21 mouse cellular contexts compared by ENCODE assay signal in the genomic region with DNA sequence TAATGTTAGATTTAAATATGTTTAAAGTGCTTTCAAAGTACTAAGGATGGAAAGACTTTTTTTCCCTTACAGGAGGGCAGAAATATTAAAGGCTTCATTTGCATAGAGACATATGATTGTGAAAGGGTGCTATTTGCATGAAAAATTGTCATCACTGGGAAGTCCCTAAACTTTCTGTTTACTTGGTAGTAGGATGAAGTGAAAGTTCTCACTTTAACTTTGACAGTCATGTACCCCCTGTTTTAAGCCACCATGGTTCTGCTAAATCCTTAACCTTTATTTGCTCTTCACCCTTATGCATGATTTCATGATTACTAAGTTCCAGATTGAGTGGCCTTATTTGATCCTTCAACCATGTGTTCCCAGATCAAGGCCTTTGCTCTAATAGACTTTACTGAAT.
DNase-seq lines count a peak whose midpoint lies in the region; ATAC-seq and TF ChIP-seq lines count a peak whose summit lies in the region.
"Had no signal": no experiment of that assay in that cellular context is flagged by ENCODE, and none has a peak within 500 bp of the region (broad histone marks: within the 10 kb centered on the region; RNA-seq: fewer than 3 reads in every experiment).

No protein-coding gene starts in this region.

- no peaks in the 10 kb centered on the region for H3K79me2 ChIP-seq in liver, adult 2 months (ENCODE audit: control insufficient read depth, insufficient read depth, low read length)

- no peaks in the 10 kb centered on the region for H3K4me1 ChIP-seq in liver, adult 2 months (ENCODE audit: control insufficient read depth, insufficient read depth, low read length)
- H3K4me1 ChIP-seq in lung, adult 2 months (ENCODE audit: control insufficient read depth, insufficient read depth, low read length): no peaks in the 10 kb centered on the region
- H3K4me1 ChIP-seq: embryonic facial prominence, embryonic 13.5 days; forebrain, embryonic 12.5 days; heart, embryonic 12.5 days; hindbrain, embryonic 10.5 days had no signal

- H3K36me3 ChIP-seq in liver, adult 2 months (ENCODE audit: control insufficient read depth, insufficient read depth, low read length): no peaks in the 10 kb centered on the region
- H3K36me3 ChIP-seq: embryonic facial prominence, embryonic 13.5 days; forebrain, embryonic 12.5 days; heart, embryonic 12.5 days; hindbrain, embryonic 10.5 days had no signal

- no peak for TF ChIP-seq CTCF in liver, adult 2 months (IDR thresholded peaks at IDR 0.05; ENCODE audit: low read depth, low read length)
- no peak for TF ChIP-seq CTCF in lung, adult 2 months (IDR thresholded peaks at IDR 0.05; ENCODE audit: insufficient read depth, low read length)

- no peak overlapping the region for H3K9ac ChIP-seq in liver, adult 2 months (ENCODE audit: low read depth, low read length)
- H3K9ac ChIP-seq: embryonic facial prominence, embryonic 13.5 days; forebrain, embryonic 12.5 days; heart, embryonic 12.5 days; hindbrain, embryonic 14.5 days had no signal

- peak; percentile 2 for DNase-seq in liver, adult 2 months (ENCODE audit: extremely low read depth, low read depth, low spot score)
- DNase-seq in liver: no peak
- DNase-seq in CD4-positive helper T cell, adult 2 months (ENCODE audit: low read depth, low spot score): peak; percentile 13
- no peak for DNase-seq in right cerebral cortex, postnatal 25 days
- no peak for DNase-seq in lung, adult 2 months
- no peak for DNase-seq in heart, adult 18-20 months
- DNase-seq: adrenal gland, adult 2 months; adrenal gland, postnatal 25 days; cerebellum, adult 18-20 months; cerebellum, adult 9-11 months; cerebellum, postnatal 36 days; gastrocnemius, postnatal 10 days had no signal

- ATAC-seq in activated CD4-positive, CD25-positive, alpha-beta regulatory T cell, adult 4 months: peak; percentile 65
- peak; percentile 88 for ATAC-seq in monocyte, adult 5-6 weeks (replicated peaks; ENCODE audit: insufficient number of reproducible peaks, low FRiP score, low TSS enrichment, poor library complexity, severe bottlenecking)
- ATAC-seq: forebrain, embryonic 16.5 days; Patski had no signal

- no peak overlapping the region for H3K27ac ChIP-seq in liver, adult 2 months (replicated peaks; ENCODE audit: insufficient read depth, low read depth, low read length)
- H3K27ac ChIP-seq: embryonic facial prominence, embryonic 13.5 days; forebrain, embryonic 12.5 days; hindbrain, embryonic 10.5 days; hindbrain, embryonic 14.5 days had no signal

- no peak overlapping the region for H3K4me3 ChIP-seq in liver, adult 2 months (ENCODE audit: insufficient read depth, low read depth, low read length)
- H3K4me3 ChIP-seq in lung, adult 2 months (replicated peaks; ENCODE audit: extremely low read depth, low read depth, low read length): no peak overlapping the region
- H3K4me3 ChIP-seq: embryonic facial prominence, embryonic 13.5 days; forebrain, embryonic 12.5 days; heart, embryonic 12.5 days; hindbrain, embryonic 10.5 days had no signal

- no peak for TF ChIP-seq POLR2A in liver, adult 2 months (IDR thresholded peaks at IDR 0.05; ENCODE audit: extremely low read depth, insufficient read depth, low read length)
- TF ChIP-seq POLR2A in lung, adult 2 months (IDR thresholded peaks at IDR 0.05; ENCODE audit: borderline replicate concordance, extremely low read depth, low read depth, low read length): no peak

- H3K27me3 ChIP-seq in liver, adult 2 months (ENCODE audit: control insufficient read depth, insufficient read depth, low read length): no peaks in the 10 kb centered on the region
- H3K27me3 ChIP-seq: heart, embryonic 12.5 days had no signal

Comparison
In these comparisons a context has a peak if more than half of its experiments do, and no peak if none do; other contexts are left out.
1. DNase-seq: peak in liver, adult 2 months (single experiment) and CD4-positive helper T cell, adult 2 months (single experiment); none in liver (single experiment), right cerebral cortex, postnatal 25 days (single experiment), lung, adult 2 months (single experiment) and heart, adult 18-20 months (0 of 2).